Mouse (Mus musculus) heart, embryonic 11.5 days (tissue): ENCODE data around the gene Mien1. TPM values are rescaled to one million over a fixed set of nuclear protein-coding genes. Genes with fewer than 3 reads are reported as not detected.

Experiments used
- ATAC-seq: fragments of 200-750 bp; cut with Nextera tagmentation; replicated peaks from 2 replicates; pipeline ENCODE4 v1.8.0; 2017; ENCODE audit warnings: moderate library complexity; ENCODE audit not compliant: insufficient number of reproducible peaks, low FRiP score, low TSS enrichment
- H3K27ac ChIP-seq: fragments of 300-500 bp; sonication (generic); 2 replicates; pipeline ENCODE4 v1.5.1; 2014; ENCODE audit warnings: mild to moderate bottlenecking, low read depth, low read length
- H3K27me3 ChIP-seq: fragments of 300-500 bp; sonication (generic); 2 replicates; pipeline ENCODE4 v1.6.1; 2014; ENCODE audit warnings: mild to moderate bottlenecking, low read length, mixed read lengths; ENCODE audit not compliant: control insufficient read depth, insufficient read depth
- H3K36me3 ChIP-seq: fragments of 300-500 bp; sonication (generic); 2 replicates; pipeline ENCODE4 v1.6.1; 2014; ENCODE audit warnings: mild to moderate bottlenecking, low read length, moderate library complexity, mixed read lengths; ENCODE audit not compliant: control insufficient read depth, insufficient read depth
- H3K4me1 ChIP-seq: fragments of 300-500 bp; sonication (generic); 2 replicates; pipeline ENCODE4 v1.6.1; 2014; ENCODE audit warnings: low read length; ENCODE audit not compliant: control insufficient read depth, insufficient read depth
- H3K4me2 ChIP-seq: fragments of 300-500 bp; sonication (generic); 2 replicates; pipeline ENCODE4 v1.6.1; 2014; ENCODE audit warnings: mild to moderate bottlenecking, moderate library complexity
- H3K4me3 ChIP-seq: fragments of 300-500 bp; sonication (generic); 2 replicates; pipeline ENCODE4 v1.5.1; 2014; ENCODE audit warnings: low read depth, low read length
- H3K9ac ChIP-seq: fragments of 300-500 bp; sonication (generic); 2 replicates; pipeline ENCODE4 v1.6.1; 2014; ENCODE audit warnings: mild to moderate bottlenecking, low read depth, low read length, moderate library complexity
- H3K9me3 ChIP-seq: fragments of 300-500 bp; sonication (generic); replicated peaks from 2 replicates; pipeline ENCODE4 v1.6.1; 2016; ENCODE audit warnings: low read length; ENCODE audit not compliant: control insufficient read depth
- WGBS: fragments of 180-500 bp; shearing (Covaris S2); extraction: QIAGEN DNeasy Blood & Tissue Kit; methylation state at CpG from one replicate; pipeline ENCODE4 v1.1.7; 2014; ENCODE audit not compliant: insufficient replicate concordance; 5-methylcytosine and 5-hydroxymethylcytosine counted together
- polyA plus RNA-seq: library from polyadenylated mRNA; unstranded; fragments of >200 nt; fragmentation: Nextera tagmentation; extraction: Ambion mirVana; gene quantifications from 2 replicates; pipeline ENCODE4 v1.2.1, GENCODE M21; 2014

The Mien1 gene
- polyA plus RNA-seq, 1 experiment from 2014 or later: 107 TPM

DNA sequence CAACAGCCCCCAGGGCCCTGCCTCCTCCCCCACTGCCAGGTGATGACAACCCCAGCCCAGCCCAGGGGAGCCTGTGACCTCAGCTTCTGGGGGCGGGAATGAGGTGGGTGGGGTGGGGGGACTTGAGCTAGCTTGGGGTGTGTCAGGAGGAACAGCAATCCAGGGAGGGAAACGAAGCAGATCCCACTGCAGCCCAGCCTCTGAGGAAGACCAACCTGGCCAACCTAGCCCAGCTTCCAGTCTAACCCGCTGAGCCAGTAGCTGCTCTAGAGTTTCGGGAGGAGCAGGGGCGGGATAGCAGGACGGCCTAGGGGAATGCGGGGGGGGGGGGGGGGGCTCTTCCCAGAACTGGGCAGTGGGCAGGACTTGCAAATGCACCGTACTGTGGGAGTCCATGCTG is 46.8 kb downstream of the Mien1 start:
- H3K9me3 ChIP-seq: no peaks in the 10 kb centered on the region
- H3K4me1 ChIP-seq: peaks cover 62% of the 10 kb centered on the region
- peaks cover 9% of the 10 kb centered on the region for H3K27me3 ChIP-seq
- H3K27ac ChIP-seq: peak overlapping the region; percentile 92
- no peak overlapping the region for H3K9ac ChIP-seq
- H3K4me2 ChIP-seq: 0 out of 2 replicates have a peak overlapping the region, but pooled peaks have one; percentile 15
- 6% methylated on average over 7 of the region's 8 CpGs for WGBS
- H3K36me3 ChIP-seq: no peaks in the 10 kb centered on the region
- no peak overlapping the region for H3K4me3 ChIP-seq
- ATAC-seq: no peak

- ATAC-seq: no peak
- Histone ChIP-seq H3K9ac (no peak overlapping the region), H3K4me1 (peaks cover 59% of the 10 kb centered on the region), H3K27me3 (peaks cover 19% of the 10 kb centered on the region), H3K36me3 (no peaks in the 10 kb centered on the region), H3K9me3 (no peaks in the 10 kb centered on the region), H3K4me3 (no peak overlapping the region), H3K27ac (no peak overlapping the region), H3K4me2 (no peak overlapping the region)
- 70% methylated on average over 12 of the region's 12 CpGs for WGBS
Observed at GRCm38 (mm10) chr11:98390141-98390540, 48.6 kb downstream of the Mien1 start.

GRCm38 (mm10) chr11:98389221-98389780 is 49.5 kb downstream of the Mien1 start:
- Histone ChIP-seq H3K27me3 (peaks cover 19% of the 10 kb centered on the region), H3K4me2 (no peak overlapping the region; the same call in 1 of the 2 replicates), H3K9ac (no peak overlapping the region), H3K27ac (no peak overlapping the region), H3K9me3 (no peaks in the 10 kb centered on the region), H3K36me3 (no peaks in the 10 kb centered on the region), H3K4me1 (peaks cover 60% of the 10 kb centered on the region), H3K4me3 (no peak overlapping the region)
- WGBS: 29% methylated on average over 9 of the region's 9 CpGs
- ATAC-seq: no peak

DNA sequence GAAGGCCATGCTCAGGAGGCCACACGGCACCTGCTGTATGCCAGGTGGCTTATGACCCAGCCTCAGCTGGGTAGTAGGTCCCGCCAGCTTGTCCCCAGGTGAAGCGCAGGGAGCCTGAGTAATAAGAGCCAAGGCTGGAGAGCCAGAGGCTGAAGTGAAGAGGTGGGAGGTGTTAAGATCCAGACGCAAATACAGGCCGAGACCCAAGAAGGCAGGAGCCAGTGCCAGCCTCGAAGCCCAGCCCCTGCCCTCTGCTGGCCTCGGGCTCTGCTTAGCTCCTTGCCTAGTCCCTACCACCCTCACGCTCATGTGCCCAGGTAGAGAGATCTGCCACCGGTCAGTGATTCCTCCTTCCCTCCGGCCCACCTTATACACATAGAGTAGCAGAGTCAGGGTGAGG is 50.5 kb downstream of the Mien1 start:
- H3K4me3 ChIP-seq: no peak overlapping the region
- ATAC-seq: no peak
- H3K27ac ChIP-seq: no peak overlapping the region
- no peaks in the 10 kb centered on the region for H3K36me3 ChIP-seq
- no peaks in the 10 kb centered on the region for H3K9me3 ChIP-seq
- 67% methylated on average over 10 of the region's 10 CpGs for WGBS
- no peak overlapping the region for H3K9ac ChIP-seq
- H3K4me1 ChIP-seq: peaks cover 59% of the 10 kb centered on the region
- H3K4me2 ChIP-seq: no peak overlapping the region
- peaks cover 19% of the 10 kb centered on the region for H3K27me3 ChIP-seq

Other genes starting within 250 kb of the Mien1 start
- gene Med1, start 245.7 kb downstream of the Mien1 start, polyA plus RNA-seq: 40.7 and 46.9 TPM in 2 replicates
- gene Cdk12, start 235.9 kb downstream of the Mien1 start, polyA plus RNA-seq: 8.3 and 11.4 TPM in 2 replicates
- gene Neurod2, start 109.3 kb downstream of the Mien1 start, polyA plus RNA-seq: 0.07 and 0.13 TPM in 2 replicates
- 13.6 and 15.3 TPM in 2 replicates for gene Ppp1r1b, start 90.6 kb downstream of the Mien1 start, polyA plus RNA-seq
- 39.6 and 40.6 TPM in 2 replicates for gene Stard3, start 80.6 kb downstream of the Mien1 start, polyA plus RNA-seq
- 149 and 151 TPM in 2 replicates for gene Tcap, start 55.2 kb downstream of the Mien1 start, polyA plus RNA-seq
- 3.9 and 4.8 TPM in 2 replicates for gene Pnmt, start 52.5 kb downstream of the Mien1 start, polyA plus RNA-seq
- gene Pgap3, start 38.5 kb downstream of the Mien1 start, polyA plus RNA-seq: 10.6 and 13.7 TPM in 2 replicates
- 48.0 and 56.4 TPM in 2 replicates for gene Erbb2, start 26.5 kb downstream of the Mien1 start, polyA plus RNA-seq
- gene Grb7, start 7.4 kb upstream of the Mien1 start, polyA plus RNA-seq: 0.63 and 2.0 TPM in 2 replicates
- gene Ikzf3, start 107.0 kb upstream of the Mien1 start, polyA plus RNA-seq: 0.13 TPM in 1 of 2 replicates, not detected in the other
- 0.33 and 0.62 TPM in 2 replicates for gene Zpbp2, start 112.1 kb upstream of the Mien1 start, polyA plus RNA-seq
- gene Ormdl3, start 148.4 kb upstream of the Mien1 start, polyA plus RNA-seq: 9.6 and 15.0 TPM in 2 replicates
- not detected in 2 replicates for gene Lrrc3c, start 159.3 kb upstream of the Mien1 start, polyA plus RNA-seq
- 0.34 and 0.44 TPM in 2 replicates for gene Gm12355, start 186.7 kb upstream of the Mien1 start, polyA plus RNA-seq
- gene Gsdma3, start 187.4 kb upstream of the Mien1 start, polyA plus RNA-seq: 0.14 TPM in 1 of 2 replicates, not detected in the other
- gene Gsdma2, start 207.8 kb upstream of the Mien1 start, polyA plus RNA-seq: not detected in 2 replicates
- gene Gsdma, start 225.4 kb upstream of the Mien1 start, polyA plus RNA-seq: not detected in 2 replicates
- gene Psmd3, start 243.6 kb upstream of the Mien1 start, polyA plus RNA-seq: 122 and 131 TPM in 2 replicates